Mouse (Mus musculus): ENCODE data around the gene Grm1.

Gene Grm1

GRCm38 (mm10) chr10:10726501-10726900, 355.7 kb downstream of the Grm1 start:
- no peak for DNase-seq (ENCODE audit: low spot score)

GRCm38 (mm10) chr10:10710837-10711236, 371.3 kb downstream of the Grm1 start:
- DNase-seq (ENCODE audit: low spot score) = no peak

- DNase-seq (ENCODE audit: low spot score) = no peak
Observed at GRCm38 (mm10) chr10:10710359-10710758, 371.8 kb downstream of the Grm1 start.

GRCm38 (mm10) chr10:10708031-10708430, 374.1 kb downstream of the Grm1 start:
- DNase-seq (ENCODE audit: low spot score) = no peak

- no peak for DNase-seq (ENCODE audit: low spot score)
Observed at GRCm38 (mm10) chr10:10701326-10701725, 380.8 kb downstream of the Grm1 start.

GRCm38 (mm10) chr10:10700903-10701302, 381.3 kb downstream of the Grm1 start:
- no peak for DNase-seq (ENCODE audit: low spot score)

- DNase-seq (ENCODE audit: low spot score) = no peak
Observed at GRCm38 (mm10) chr10:10697497-10697896, 384.7 kb downstream of the Grm1 start.

GRCm38 (mm10) chr10:10689668-10690223, 392.4 kb downstream of the Grm1 start:
- DNase-seq (ENCODE audit: low spot score) = peak; percentile 5

- DNase-seq (ENCODE audit: low spot score) = peak; percentile 22
Observed at GRCm38 (mm10) chr10:10688907-10689667, 393.1 kb downstream of the Grm1 start.

- DNase-seq (ENCODE audit: low spot score) = no peak
Observed at GRCm38 (mm10) chr10:10681048-10681447, 401.1 kb downstream of the Grm1 start, which contains the start of gene Gm10944. Gene Gm10944 (plus strand): TSS chr10:10681348.

- DNase-seq (ENCODE audit: low spot score) = no peak
Observed at GRCm38 (mm10) chr10:10659976-10660375, 422.2 kb downstream of the Grm1 start.

GRCm38 (mm10) chr10:10659161-10659560, 423.0 kb downstream of the Grm1 start:
- DNase-seq (ENCODE audit: low spot score) = no peak

- no peak for DNase-seq (ENCODE audit: low spot score)
Observed at GRCm38 (mm10) chr10:10656621-10657020, 425.5 kb downstream of the Grm1 start.

- no peak for DNase-seq (ENCODE audit: low spot score)
Observed at GRCm38 (mm10) chr10:10655991-10656390, 426.2 kb downstream of the Grm1 start.

Measured in embryo, embryonic 10 days (tissue).